Mouse (Mus musculus) intestine, embryonic 14.5 days (tissue): ENCODE measurements at regions not wholly inside any gene's neighbourhood (a gene's known extent, or its start where the extent isn't known, plus 50 kb on each side); places are given as distances from the start of the nearest gene placed in this dataset.
"Not testable (repeated sequence)": the region's sequence is repeated elsewhere in the genome, so short reads cannot be mapped to it uniquely, and the experiment has no call there.

Source experiments
- ATAC-seq: fragments of 200-750 bp; cut with Nextera tagmentation; replicated peaks from 2 replicates; pipeline ENCODE4 v1.8.0; 2017; ENCODE audit warnings: low read depth, moderate number of reproducible peaks, moderate TSS enrichment, moderate library complexity; ENCODE audit not compliant: low FRiP score, low TSS enrichment
- DNase-seq: peaks from one replicate; pipeline ENCODE4 v3.0.0-alpha.2; 2018; ENCODE audit warnings: low spot score
- H3K27ac ChIP-seq: fragments of 300-500 bp; sonication (generic); 2 replicates; pipeline ENCODE4 v1.5.1; 2014; ENCODE audit warnings: low read depth, mild to moderate bottlenecking, control low read depth
- H3K27me3 ChIP-seq: fragments of 300-500 bp; sonication (generic); replicated peaks from 2 replicates; pipeline ENCODE4 v1.6.1; 2014; ENCODE audit warnings: low read length, control low read depth; ENCODE audit not compliant: control insufficient read depth, insufficient read depth
- H3K36me3 ChIP-seq: fragments of 300-500 bp; sonication (generic); 2 replicates; pipeline ENCODE4 v1.6.1; 2014; ENCODE audit warnings: low read length, control low read depth; ENCODE audit not compliant: control insufficient read depth, insufficient read depth
- H3K4me1 ChIP-seq: fragments of 300-500 bp; sonication (generic); replicated peaks from 2 replicates; pipeline ENCODE4 v1.6.1; 2014; ENCODE audit warnings: low read length, control low read depth, mixed read lengths; ENCODE audit not compliant: control insufficient read depth, insufficient read depth
- H3K4me2 ChIP-seq: fragments of 300-500 bp; sonication (generic); 2 replicates; pipeline ENCODE4 v1.6.1; 2014; ENCODE audit warnings: low read length
- H3K4me3 ChIP-seq: fragments of 300-500 bp; sonication (generic); 2 replicates; pipeline ENCODE4 v1.5.1; 2014; ENCODE audit warnings: low read depth, low read length, control low read depth, mixed read lengths
- H3K9ac ChIP-seq: fragments of 300-500 bp; sonication (generic); 2 replicates; pipeline ENCODE4 v1.6.1; 2014; ENCODE audit warnings: mild to moderate bottlenecking, low read length
- H3K9me3 ChIP-seq: fragments of 300-500 bp; sonication (generic); 2 replicates; pipeline ENCODE4 v1.6.1; 2016; ENCODE audit warnings: low read length, control low read depth; ENCODE audit not compliant: control insufficient read depth
- WGBS: fragments of 180-500 bp; shearing (Covaris S2); extraction: QIAGEN DNeasy Blood & Tissue Kit; methylation state at CpG from one replicate; pipeline ENCODE4 v1.1.7; 2014; 5-methylcytosine and 5-hydroxymethylcytosine counted together

- whole genome bisulfite sequencing = 83% methylated on average over 1 of the region's 1 CpGs
- no peak for DNase-seq
- H3K4me1 ChIP-seq = no peaks in the 10 kb centered on the region
- no peaks in the 10 kb centered on the region for H3K36me3 ChIP-seq
- H3K27ac ChIP-seq = no peak overlapping the region
- H3K9ac ChIP-seq = no peak overlapping the region
- ATAC-seq = no peak
- no peak overlapping the region for H3K4me2 ChIP-seq
- H3K9me3 ChIP-seq = no peaks in the 10 kb centered on the region
- no peaks in the 10 kb centered on the region for H3K27me3 ChIP-seq
- H3K4me3 ChIP-seq = no peak overlapping the region
Measured at GRCm38 (mm10) chr13:4858341-4858740, 249.4 kb upstream of the Akr1e1 start.

- H3K36me3 ChIP-seq, H3K4me1 ChIP-seq, ATAC-seq, H3K4me2 ChIP-seq, H3K9ac ChIP-seq, H3K27ac ChIP-seq, DNase-seq, H3K9me3 ChIP-seq, H3K27me3 ChIP-seq, H3K4me3 ChIP-seq: not testable (repeated sequence)
- WGBS = 86% methylated on average over 2 of the region's 2 CpGs
Measured at GRCm38 (mm10) chr13:4839481-4839880, 230.5 kb upstream of the Akr1e1 start.

GRCm38 (mm10) chr13:4826756-4827155 is 217.8 kb upstream of the Akr1e1 start:
- no peak overlapping the region for H3K4me3 ChIP-seq
- H3K27me3 ChIP-seq = no peaks in the 10 kb centered on the region
- 85% methylated on average over 3 of the region's 3 CpGs for WGBS
- no peaks in the 10 kb centered on the region for H3K36me3 ChIP-seq
- no peaks in the 10 kb centered on the region for H3K9me3 ChIP-seq
- no peak overlapping the region for H3K27ac ChIP-seq
- H3K4me2 ChIP-seq = no peak overlapping the region
- H3K9ac ChIP-seq = no peak overlapping the region
- no peaks in the 10 kb centered on the region for H3K4me1 ChIP-seq
- DNase-seq (no peak), ATAC-seq (no peak)

- not testable (repeated sequence) for H3K9ac ChIP-seq, H3K4me2 ChIP-seq, ATAC-seq, H3K4me3 ChIP-seq, H3K36me3 ChIP-seq, H3K9me3 ChIP-seq, H3K27me3 ChIP-seq, H3K4me1 ChIP-seq, H3K27ac ChIP-seq, DNase-seq
- 94% methylated on average over 1 of the region's 1 CpGs for WGBS
Measured at GRCm38 (mm10) chr13:4825749-4826148, 216.8 kb upstream of the Akr1e1 start.

- Histone ChIP-seq H3K4me3 (no peak overlapping the region), H3K9ac (no peak overlapping the region), H3K36me3 (no peaks in the 10 kb centered on the region), H3K9me3 (no peaks in the 10 kb centered on the region), H3K27me3 (no peaks in the 10 kb centered on the region), H3K4me1 (no peaks in the 10 kb centered on the region), H3K4me2 (no peak overlapping the region), H3K27ac (no peak overlapping the region)
- no peak for DNase-seq
- ATAC-seq = no peak
- 91% methylated on average over 2 of the region's 2 CpGs for WGBS
Measured at GRCm38 (mm10) chr13:4806876-4807275, 197.9 kb upstream of the Akr1e1 start.

GRCm38 (mm10) chr13:4800666-4801065 is 191.7 kb upstream of the Akr1e1 start:
- Histone ChIP-seq H3K9me3 (peaks cover 5% of the 10 kb centered on the region; the same call in 1 of the 2 replicates), H3K36me3 (no peaks in the 10 kb centered on the region), H3K9ac (no peak overlapping the region), H3K4me3 (no peak overlapping the region), H3K27me3 (no peaks in the 10 kb centered on the region), H3K4me2 (no peak overlapping the region), H3K4me1 (no peaks in the 10 kb centered on the region), H3K27ac (no peak overlapping the region)
- DNase-seq = no peak
- 80% methylated on average over 14 of the region's 14 CpGs for WGBS
- no peak for ATAC-seq

- H3K27me3 ChIP-seq = no peaks in the 10 kb centered on the region
- WGBS = 81% methylated on average over 2 of the region's 2 CpGs
- no peak for DNase-seq
- no peak overlapping the region for H3K27ac ChIP-seq
- no peaks in the 10 kb centered on the region for H3K9me3 ChIP-seq
- H3K4me1 ChIP-seq = no peaks in the 10 kb centered on the region
- H3K36me3 ChIP-seq = no peaks in the 10 kb centered on the region
- ATAC-seq = no peak
- no peak overlapping the region for H3K4me2 ChIP-seq
- H3K9ac ChIP-seq = no peak overlapping the region
- H3K4me3 ChIP-seq = no peak overlapping the region
Measured at GRCm38 (mm10) chr13:4791139-4791538, 182.2 kb upstream of the Akr1e1 start.

- Histone ChIP-seq H3K36me3 (no peaks in the 10 kb centered on the region), H3K27ac (no peak overlapping the region), H3K4me3 (no peak overlapping the region), H3K9me3 (no peaks in the 10 kb centered on the region), H3K9ac (no peak overlapping the region), H3K4me1 (no peaks in the 10 kb centered on the region), H3K27me3 (no peaks in the 10 kb centered on the region), H3K4me2 (no peak overlapping the region)
- ATAC-seq (no peak), DNase-seq (no peak)
- WGBS = 75% methylated on average over 2 of the region's 2 CpGs
Measured at GRCm38 (mm10) chr13:4790414-4790813, 181.4 kb upstream of the Akr1e1 start.

GRCm38 (mm10) chr13:4783290-4783689 is 174.3 kb upstream of the Akr1e1 start:
- WGBS = 64% methylated on average over 3 of the region's 3 CpGs
- Histone ChIP-seq H3K4me1 (no peaks in the 10 kb centered on the region), H3K9ac (no peak overlapping the region), H3K27me3 (no peaks in the 10 kb centered on the region), H3K4me2 (no peak overlapping the region), H3K27ac (no peak overlapping the region), H3K9me3 (no peaks in the 10 kb centered on the region), H3K36me3 (no peaks in the 10 kb centered on the region), H3K4me3 (no peak overlapping the region)
- ATAC-seq (no peak), DNase-seq (no peak)
